Mouse (Mus musculus) frontal cortex, adult 2 months (tissue): ENCODE data around the gene Olfr1346. TPM values are rescaled to one million over a fixed set of nuclear protein-coding genes. Genes with fewer than 3 reads are reported as not detected.
"Not testable (repeated sequence)": the region's sequence is repeated elsewhere in the genome, so short reads cannot be mapped to it uniquely, and the experiment has no call there.

Experiments
- DNase-seq, 2 experiments: peaks; one replicate each; pipeline ENCODE4 v3.0.0; 2022; ENCODE audit warnings: low spot score in 1 of 2; ENCODE audit errors: extremely low spot score in 1 of 2
- polyA plus RNA-seq: library from polyadenylated mRNA; depleted of rRNA; stranded (reverse); fragments of >200 nt; gene quantifications from 2 replicates; pipeline ENCODE4 v1.2.3, GENCODE M21; 2012; rRNA removed

Gene Olfr1346
- polyA plus RNA-seq, result not detected in 2 replicates

DNA sequence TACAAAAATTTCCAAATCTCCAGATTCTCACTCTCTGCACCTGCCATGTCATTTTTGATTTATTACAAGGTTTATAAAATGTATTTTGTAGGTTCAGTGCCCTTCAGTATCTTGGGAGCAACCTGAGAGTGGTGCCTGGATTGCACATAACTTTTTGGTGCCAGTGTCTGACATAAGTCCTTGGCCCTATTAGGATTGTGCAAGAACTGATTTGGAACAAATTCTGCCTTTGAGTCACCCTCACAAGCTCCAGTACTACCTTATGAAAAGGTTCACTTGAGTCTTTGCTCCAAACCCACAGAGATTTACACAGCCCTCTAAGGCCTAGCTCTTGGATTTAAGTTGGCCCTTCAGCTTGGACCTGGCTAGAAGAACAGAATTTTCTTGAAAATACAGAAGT lies at the start of gene Olfr1346:
Gene Olfr1346, plus strand, starts transcription at position 151 of the 400 bp plus-strand sequence.
- DNase-seq, result no peak

DNA sequence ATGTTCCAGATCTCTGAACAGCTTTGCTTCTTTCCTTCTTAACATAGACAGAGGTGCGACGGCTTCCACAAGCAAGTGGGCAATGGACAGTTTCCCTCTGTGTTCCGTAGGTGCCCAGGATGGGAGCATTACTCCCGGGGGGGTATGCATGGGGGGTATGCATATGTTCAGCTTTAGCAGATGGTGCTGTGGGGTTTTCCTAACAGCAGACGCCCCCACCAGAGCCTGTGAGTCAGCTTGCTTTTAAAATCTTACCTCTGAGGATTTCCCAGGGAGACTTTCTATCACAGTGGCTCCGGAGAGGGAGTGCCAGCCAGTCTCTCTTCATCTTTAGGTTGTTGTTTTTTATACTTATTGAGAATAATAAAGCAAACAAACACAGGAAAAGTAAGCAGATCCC lies 47.0 kb upstream of the Olfr1346 start:
- DNase-seq, result peak; percentile 31 to 69

DNA sequence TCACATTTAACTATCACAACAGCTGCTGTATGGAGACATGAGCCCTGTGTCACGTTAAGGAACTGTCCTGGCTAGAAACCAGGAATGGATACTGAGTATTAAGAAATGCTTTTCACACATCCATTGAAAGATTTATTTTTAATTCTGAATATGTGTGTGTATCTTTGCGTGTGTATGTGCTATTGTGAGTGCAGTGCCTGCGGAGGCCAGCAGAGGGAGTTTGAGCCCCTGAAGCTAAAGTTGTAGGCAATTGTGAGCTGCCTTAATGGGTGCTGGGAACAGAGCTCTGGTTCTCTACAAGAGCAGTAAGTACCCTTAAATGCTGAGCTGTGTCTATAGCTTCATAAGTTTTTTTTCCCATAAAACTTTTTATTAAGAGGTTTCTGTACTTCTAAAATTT lies 37.5 kb upstream of the Olfr1346 start:
- DNase-seq, result no peak

DNA sequence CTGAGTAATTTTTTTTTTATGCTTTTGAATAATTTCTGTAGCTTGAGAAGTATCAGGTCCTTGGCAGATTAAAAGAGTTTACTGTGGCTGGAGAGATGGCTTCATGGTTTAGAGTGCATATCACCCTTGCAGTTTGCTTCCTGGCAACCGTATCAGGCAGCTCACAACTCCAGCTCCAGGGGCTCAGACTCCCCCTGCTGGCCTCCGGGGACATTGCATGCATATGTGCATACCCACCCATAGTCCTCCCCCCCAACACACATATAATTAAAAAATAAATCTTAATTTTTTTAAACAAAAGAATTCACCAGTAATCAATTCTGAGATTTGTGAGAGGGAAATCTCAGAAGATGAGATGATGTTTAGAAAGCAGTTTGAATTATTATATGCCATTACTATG lies 36.6 kb upstream of the Olfr1346 start:
- DNase-seq, result peak in 1 of 2 experiments; percentile 21

DNA sequence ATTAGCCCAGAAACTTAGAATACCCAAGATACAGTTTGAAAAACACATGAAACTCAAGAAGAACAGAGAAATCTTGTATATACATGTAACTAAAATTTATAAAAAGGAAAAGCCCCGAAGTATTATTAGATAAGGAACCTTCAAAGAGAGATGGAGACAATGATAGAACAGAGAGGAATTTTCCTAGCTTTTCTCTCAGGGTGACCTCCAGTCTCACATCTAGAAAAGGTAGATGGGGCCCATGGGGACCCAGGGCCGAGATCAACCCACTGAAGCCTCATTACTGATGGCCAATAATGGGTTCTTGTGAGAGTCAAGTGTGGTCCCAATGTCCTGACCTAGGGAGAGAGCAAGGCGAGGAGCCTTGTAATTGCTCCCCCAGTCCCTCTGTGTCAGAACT lies 28.5 kb upstream of the Olfr1346 start, which contains the start of gene Olfr1344:
Gene Olfr1344, plus strand, starts transcription at position 301 of the 400 bp plus-strand sequence.
- no peak for DNase-seq

DNA sequence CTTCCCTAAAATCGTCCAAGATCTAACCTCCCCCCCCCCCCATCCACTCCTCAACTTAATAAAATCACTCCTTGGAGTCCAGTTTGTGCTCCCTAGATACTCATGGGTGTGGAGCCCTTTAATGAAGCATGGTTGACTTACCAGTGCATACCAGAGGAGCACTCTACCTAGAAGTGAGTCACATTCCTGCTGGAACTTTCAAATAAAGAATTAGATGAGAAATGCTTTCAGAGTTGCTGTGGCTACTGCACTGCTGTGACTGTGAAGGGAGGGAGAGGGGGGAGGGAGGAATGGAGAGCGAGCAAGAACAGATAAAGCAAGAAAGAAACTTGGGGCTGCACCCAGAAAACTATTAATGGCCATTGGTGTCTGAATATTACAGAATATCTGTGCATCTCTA lies 25.7 kb upstream of the Olfr1346 start:
- no peak for DNase-seq

DNA sequence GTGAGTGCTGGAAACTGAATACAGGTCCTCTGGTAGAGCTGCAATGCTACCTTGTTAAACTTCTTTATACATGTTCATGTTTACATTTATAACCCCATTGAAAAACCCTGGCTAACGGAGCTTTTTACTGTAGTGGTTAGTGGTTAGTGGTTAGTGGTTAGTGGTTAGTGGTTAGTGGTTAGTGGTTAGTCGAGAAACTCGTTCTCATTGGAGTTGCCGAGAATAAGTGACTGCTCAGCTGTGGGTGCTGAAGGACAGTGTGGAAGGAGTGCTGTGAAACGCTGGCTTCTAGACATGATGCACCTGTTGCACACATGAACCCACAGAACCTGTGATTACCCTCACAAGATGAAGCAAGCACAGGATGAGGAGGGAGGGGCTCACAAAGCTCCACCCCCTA lies 19.1 kb upstream of the Olfr1346 start:
- no peak for DNase-seq

DNA sequence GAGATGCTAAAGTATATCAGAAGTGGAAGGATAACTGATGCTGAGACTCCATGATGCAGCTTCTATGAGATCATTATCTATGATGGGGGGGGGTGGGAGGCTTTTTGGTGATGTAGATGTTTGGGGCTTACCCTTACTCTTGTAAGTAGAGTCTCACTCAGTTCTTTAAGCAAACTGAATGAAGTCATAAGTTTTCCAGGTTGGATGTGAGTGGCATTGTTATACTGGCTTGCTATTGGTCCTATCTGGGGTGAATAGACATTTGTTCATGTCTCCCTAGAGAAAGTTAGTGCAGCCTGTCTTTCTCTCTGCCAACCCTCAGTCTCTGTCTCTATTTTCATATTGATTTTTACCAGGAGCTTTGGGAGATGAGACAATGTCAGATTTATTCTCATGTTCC lies 11.0 kb upstream of the Olfr1346 start, which contains the start of gene Olfr1336:
Gene Olfr1336, plus strand, starts transcription at position 301 of the 400 bp plus-strand sequence.
- no peak for DNase-seq

DNA sequence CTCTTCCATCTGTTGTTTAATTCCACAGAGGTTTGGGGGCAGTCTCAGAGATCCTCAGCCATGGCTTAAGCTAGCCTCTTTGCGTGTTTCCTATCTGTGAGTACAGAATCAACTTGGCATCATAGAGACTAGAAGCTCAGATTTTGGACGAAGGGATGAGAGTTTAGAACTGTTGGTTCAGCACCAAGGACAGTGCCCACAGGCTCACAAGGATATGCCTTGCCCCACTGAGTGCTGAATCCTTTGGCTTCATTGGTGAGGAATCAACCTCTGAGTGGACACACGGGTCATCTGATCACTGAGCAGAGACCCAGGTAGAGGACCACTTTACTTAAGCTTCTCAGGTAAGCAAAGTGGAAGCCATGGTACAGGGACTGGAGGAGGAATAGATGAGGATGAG lies 10.5 kb upstream of the Olfr1346 start:
- no peak for DNase-seq

DNA sequence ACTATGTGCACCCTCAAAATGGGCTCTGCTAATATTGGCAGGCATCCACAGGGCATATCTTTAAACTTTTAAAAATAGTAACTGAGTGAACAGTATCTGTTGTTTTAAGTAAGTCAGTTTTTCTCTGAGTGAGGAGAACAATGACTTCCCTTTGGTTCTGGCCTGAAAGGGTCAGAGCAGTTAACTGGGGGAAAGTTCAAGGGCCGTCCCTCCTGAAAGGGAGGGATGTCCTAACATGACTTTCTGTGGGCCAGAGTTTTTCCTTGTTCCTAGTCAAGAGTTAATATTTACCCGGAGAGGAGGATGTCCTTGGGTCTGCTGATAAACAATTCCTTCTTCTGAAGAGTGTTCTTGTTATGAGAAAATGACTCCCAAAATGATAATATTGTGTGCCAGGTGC lies 10.7 kb downstream of the Olfr1346 start:
- DNase-seq, result not testable (repeated sequence)

DNA sequence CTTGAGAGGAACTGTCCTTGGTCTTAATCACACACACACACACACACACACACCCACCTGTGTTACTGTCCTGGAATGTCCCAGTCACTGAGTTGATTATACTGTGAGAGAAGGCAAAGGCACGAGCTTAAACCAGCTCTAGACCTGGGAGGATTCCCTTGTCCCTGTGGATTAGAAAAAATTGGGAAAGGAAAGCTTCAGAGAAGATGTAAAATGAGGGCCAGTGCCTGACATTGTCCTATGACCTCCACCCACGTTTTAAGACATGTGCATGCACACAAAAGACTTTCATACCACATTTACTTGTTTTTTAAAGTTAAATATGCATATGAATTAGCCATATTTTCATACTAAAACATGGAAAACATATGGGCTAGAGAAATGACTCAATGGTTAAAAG lies 19.9 kb downstream of the Olfr1346 start, which contains the start of gene Olfr5:
Gene Olfr5, minus strand, starts transcription at position 101 of the 400 bp plus-strand sequence.
- no peak for DNase-seq

DNA sequence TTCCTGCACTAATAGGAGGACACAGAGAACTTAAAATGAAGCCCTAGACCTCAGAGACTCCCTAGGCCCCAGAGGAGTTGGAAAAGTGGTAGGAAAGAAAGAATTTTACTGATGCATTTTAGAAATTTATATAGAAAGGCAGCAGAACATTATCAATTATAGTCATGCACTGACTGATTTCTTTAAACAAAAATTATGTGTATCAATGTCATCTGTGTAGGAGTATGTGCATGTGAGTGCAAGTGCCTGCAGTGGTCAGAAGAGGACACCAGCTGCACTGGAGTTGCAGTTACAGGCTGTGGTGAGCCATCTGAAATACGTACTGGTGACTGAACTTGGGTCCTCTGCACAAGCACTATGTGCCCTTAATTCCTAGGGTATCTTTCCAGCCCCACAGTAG lies 32.8 kb downstream of the Olfr1346 start, which contains the start of gene Olfr1347:
Gene Olfr1347, minus strand, starts transcription at position 101 of the 400 bp plus-strand sequence.
- no peak for DNase-seq

DNA sequence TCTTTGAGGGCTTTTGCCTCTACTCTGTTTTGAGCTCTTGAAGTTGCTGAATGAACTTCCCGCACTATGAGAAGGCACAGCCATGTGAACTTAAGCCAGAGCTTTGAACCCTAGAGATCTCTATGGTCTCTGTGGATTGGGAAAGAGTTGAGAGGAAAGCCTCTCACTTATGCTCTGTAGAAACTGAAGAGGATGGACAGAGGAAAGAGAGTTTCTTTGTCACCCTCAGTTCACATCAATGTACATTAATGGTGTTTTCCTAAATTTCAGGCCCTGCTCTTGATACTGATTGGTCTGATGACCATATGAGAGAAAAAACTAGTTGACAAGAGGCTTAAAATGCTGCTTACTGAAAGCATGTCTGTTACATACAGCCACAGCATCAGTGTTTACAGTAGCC lies 41.7 kb downstream of the Olfr1346 start, which contains the start of gene Olfr1348:
Gene Olfr1348, minus strand, starts transcription at position 101 of the 400 bp plus-strand sequence.
- no peak for DNase-seq

DNA sequence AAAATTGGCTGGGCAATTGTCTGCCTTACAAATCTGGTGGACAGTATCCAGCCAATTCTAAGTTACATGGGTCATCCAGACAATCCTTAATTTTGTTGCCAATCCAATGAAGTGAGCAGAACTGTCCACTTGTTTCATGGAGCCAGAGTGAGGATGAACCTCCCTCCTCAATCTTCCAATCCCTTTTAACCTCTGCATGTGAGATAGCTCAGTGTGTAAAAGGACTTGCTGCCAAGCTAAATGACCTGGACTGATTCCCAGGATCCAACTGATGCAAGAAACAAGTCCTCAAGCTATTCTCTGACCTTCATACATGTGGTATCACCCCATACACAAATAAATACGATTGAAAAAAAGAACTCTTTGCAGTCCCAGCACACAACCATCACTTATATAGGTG lies 54.8 kb downstream of the Olfr1346 start:
- DNase-seq, result no peak

DNA sequence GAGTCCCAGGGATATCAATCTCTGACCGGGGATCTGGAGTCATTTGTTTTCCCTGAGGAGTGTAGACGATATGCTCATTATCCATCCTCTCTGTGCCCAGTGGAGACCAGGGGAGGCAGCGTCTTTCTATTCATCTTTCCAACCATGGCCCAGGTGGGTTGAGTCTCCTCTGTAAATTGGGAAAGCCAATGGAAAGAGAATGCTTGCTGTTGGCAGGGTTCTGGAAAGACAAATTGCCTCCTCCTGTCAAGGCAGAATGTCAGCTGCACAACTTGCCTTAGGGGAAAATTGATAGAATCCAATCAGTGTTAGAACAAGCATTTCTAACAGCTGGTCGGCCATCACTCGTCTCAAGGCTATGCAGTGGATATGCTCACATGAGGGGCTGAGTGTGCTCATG lies 55.9 kb downstream of the Olfr1346 start, which contains the start of gene Olfr1349:
Gene Olfr1349, minus strand, starts transcription at position 101 of the 400 bp plus-strand sequence.
- no peak for DNase-seq

DNA sequence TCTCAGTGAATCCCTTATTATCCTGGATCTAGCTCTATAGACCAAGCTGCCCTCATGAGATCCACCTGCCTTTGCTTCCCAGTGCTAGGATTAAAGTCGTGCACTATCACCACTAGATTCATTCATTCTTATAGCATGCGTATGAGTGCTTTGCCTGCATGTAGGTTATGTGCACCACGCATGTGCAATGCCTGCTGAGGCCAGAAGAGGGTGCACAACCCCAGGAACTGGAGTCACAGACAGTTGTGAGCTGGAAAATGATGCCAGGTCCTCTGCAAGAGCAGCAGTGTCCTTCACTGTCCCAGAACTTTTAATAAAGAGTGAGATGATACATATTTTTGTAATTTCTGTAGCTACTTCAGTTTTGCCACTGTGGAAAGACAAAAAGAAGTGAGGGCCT lies 58.1 kb downstream of the Olfr1346 start:
- DNase-seq, result no peak

DNA sequence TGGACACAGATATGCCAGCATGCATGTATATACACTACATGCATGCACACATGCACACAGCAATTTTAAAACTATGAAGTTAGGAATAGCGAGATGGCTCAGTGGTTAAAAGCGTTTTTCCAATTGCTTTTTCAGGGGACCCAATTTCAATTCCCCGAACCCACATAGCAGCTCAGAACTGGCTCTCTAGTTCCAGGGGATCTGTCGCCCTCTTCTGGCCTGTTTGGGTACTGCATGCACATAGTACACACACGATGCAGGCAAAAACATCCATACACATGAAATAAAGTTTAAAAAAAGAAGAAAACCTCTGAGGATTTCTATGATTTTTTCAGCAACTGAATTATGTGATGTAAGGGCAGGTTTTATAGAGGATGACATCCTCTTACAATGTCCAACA lies 59.2 kb downstream of the Olfr1346 start:
- DNase-seq, result peak in 1 of 2 experiments; percentile 4

Other genes with a start within 250 kb of the Olfr1346 start
- gene Zscan5b, start 244.8 kb upstream of the Olfr1346 start, polyA plus RNA-seq, result not detected in 2 replicates
- not detected in 2 replicates for gene Epp13, start 214.4 kb upstream of the Olfr1346 start, polyA plus RNA-seq
- gene Zfp667, start 180.5 kb upstream of the Olfr1346 start, polyA plus RNA-seq, result 7.3 and 7.6 TPM in 2 replicates
- 6.8 and 8.1 TPM in 2 replicates for gene Zfp583, start 135.8 kb upstream of the Olfr1346 start, polyA plus RNA-seq
- gene Gm3854, start 123.3 kb upstream of the Olfr1346 start, polyA plus RNA-seq, result 4.0 and 5.0 TPM in 2 replicates
- 2.6 and 3.3 TPM in 2 replicates for gene Zfp78, start 103.8 kb upstream of the Olfr1346 start, polyA plus RNA-seq
- 9.7 and 13.7 TPM in 2 replicates for gene Zfp28, start 83.8 kb upstream of the Olfr1346 start, polyA plus RNA-seq
- gene Smim17, start 68.4 kb upstream of the Olfr1346 start, polyA plus RNA-seq, result 7.0 and 8.9 TPM in 2 replicates
- 0.21 and 0.24 TPM in 2 replicates for gene Gm20715, start 56.8 kb upstream of the Olfr1346 start, polyA plus RNA-seq
- gene Olfr1344, start 28.4 kb upstream of the Olfr1346 start, polyA plus RNA-seq, result 3.4 TPM in 2 replicates
- gene Olfr1336, start 10.9 kb upstream of the Olfr1346 start, polyA plus RNA-seq, result 0.02 TPM in 1 of 2 replicates, not detected in the other
- gene Olfr5, start 19.8 kb downstream of the Olfr1346 start, polyA plus RNA-seq, result not detected in 2 replicates
- gene Olfr1347, start 32.7 kb downstream of the Olfr1346 start, polyA plus RNA-seq, result not detected in 2 replicates
- gene Olfr1348, start 41.6 kb downstream of the Olfr1346 start, polyA plus RNA-seq, result not detected in 2 replicates
- 0.08 TPM in 1 of 2 replicates, not detected in the other for gene Olfr1349, start 55.8 kb downstream of the Olfr1346 start, polyA plus RNA-seq
- gene Olfr1350, start 97.7 kb downstream of the Olfr1346 start, polyA plus RNA-seq, result not detected in 2 replicates
- gene Zim1, start 229.3 kb downstream of the Olfr1346 start, polyA plus RNA-seq, result 2.6 and 3.0 TPM in 2 replicates